Mouse (Mus musculus) MN1 (cell line): ENCODE data around the gene Abcd3.

Experiments
- DNase-seq: peaks from one replicate; pipeline ENCODE4 v3.0.0-alpha.2; 2016; ENCODE audit warnings: low spot score

The Abcd3 gene

GRCm38 (mm10) chr3:121814877-121815548 lies at the start of gene Abcd3:
Abcd3 (minus strand) TSS chr3:121815302.
- peak; percentile 87 for DNase-seq

- no peak for DNase-seq
Measured at GRCm38 (mm10) chr3:121859142-121859541, 44.0 kb upstream of the Abcd3 start.

GRCm38 (mm10) chr3:121856131-121856530 lies 41.0 kb upstream of the Abcd3 start:
- no peak for DNase-seq

GRCm38 (mm10) chr3:121853781-121854520 lies 38.8 kb upstream of the Abcd3 start:
- no peak for DNase-seq

- DNase-seq = no peak
Measured at GRCm38 (mm10) chr3:121852074-121852826, 37.1 kb upstream of the Abcd3 start.

GRCm38 (mm10) chr3:121851006-121851405 lies 35.9 kb upstream of the Abcd3 start:
- no peak for DNase-seq

- DNase-seq = no peak
Measured at GRCm38 (mm10) chr3:121850381-121850780, 35.3 kb upstream of the Abcd3 start.

- DNase-seq = no peak
Measured at GRCm38 (mm10) chr3:121847296-121847695, 32.2 kb upstream of the Abcd3 start.

- no peak for DNase-seq
Measured at GRCm38 (mm10) chr3:121844658-121845057, 29.6 kb upstream of the Abcd3 start.

- no peak for DNase-seq
Measured at GRCm38 (mm10) chr3:121844013-121844412, 28.9 kb upstream of the Abcd3 start.

- DNase-seq = no peak
Measured at GRCm38 (mm10) chr3:121843254-121843653, 28.2 kb upstream of the Abcd3 start.

GRCm38 (mm10) chr3:121842306-121842860 lies 27.3 kb upstream of the Abcd3 start:
- no peak for DNase-seq

GRCm38 (mm10) chr3:121841412-121842014 lies 26.4 kb upstream of the Abcd3 start:
- DNase-seq = no peak

- DNase-seq = no peak
Measured at GRCm38 (mm10) chr3:121840351-121840750, 25.2 kb upstream of the Abcd3 start.

- DNase-seq = no peak
Measured at GRCm38 (mm10) chr3:121834732-121835131, 19.6 kb upstream of the Abcd3 start.

- DNase-seq = no peak
Measured at GRCm38 (mm10) chr3:121834250-121834649, 19.1 kb upstream of the Abcd3 start.

GRCm38 (mm10) chr3:121825092-121825491 lies 10.0 kb upstream of the Abcd3 start:
- no peak for DNase-seq

GRCm38 (mm10) chr3:121824319-121824718 lies 9.2 kb upstream of the Abcd3 start:
- DNase-seq = no peak

GRCm38 (mm10) chr3:121822643-121823042 lies 7.5 kb upstream of the Abcd3 start:
- DNase-seq = no peak

- no peak for DNase-seq
Measured at GRCm38 (mm10) chr3:121821559-121822143, 6.5 kb upstream of the Abcd3 start.

GRCm38 (mm10) chr3:121819693-121820200 lies 4.6 kb upstream of the Abcd3 start:
- DNase-seq = no peak
